Mouse (Mus musculus) lung, embryonic 16.5 days (tissue): ENCODE measurements around the gene Bicra. TPM values are rescaled to one million over a fixed set of nuclear protein-coding genes. Genes with fewer than 3 reads are reported as not detected.

Experiments
- ATAC-seq: fragments of 200-750 bp; cut with Nextera tagmentation; 2 replicates; pipeline ENCODE4 v1.8.0; 2017; ENCODE audit warnings: low read depth, mild to moderate bottlenecking, moderate library complexity
- H3K27ac ChIP-seq: fragments of 300-500 bp; sonication (generic); 2 replicates; pipeline ENCODE4 v1.5.1; 2014; ENCODE audit warnings: mild to moderate bottlenecking, control low read depth, low read length
- H3K27me3 ChIP-seq: fragments of 300-500 bp; sonication (generic); 2 replicates; pipeline ENCODE4 v1.6.1; 2014; ENCODE audit warnings: low read depth, low read length, mixed read lengths; ENCODE audit not compliant: control insufficient read depth, insufficient read depth
- H3K36me3 ChIP-seq: fragments of 300-500 bp; sonication (generic); 2 replicates; pipeline ENCODE4 v1.6.1; 2014; ENCODE audit warnings: low read length; ENCODE audit not compliant: control insufficient read depth, insufficient read depth
- H3K4me1 ChIP-seq: fragments of 300-500 bp; sonication (generic); replicated peaks from 2 replicates; pipeline ENCODE4 v1.6.1; 2014; ENCODE audit warnings: low read length, mixed read lengths; ENCODE audit not compliant: control insufficient read depth, insufficient read depth
- H3K4me2 ChIP-seq: fragments of 300-500 bp; sonication (generic); 2 replicates; pipeline ENCODE4 v1.6.1; 2014; ENCODE audit warnings: low read depth, low read length, control low read depth
- H3K4me3 ChIP-seq: fragments of 300-500 bp; sonication (generic); 2 replicates; pipeline ENCODE4 v1.5.1; 2014; ENCODE audit warnings: mild to moderate bottlenecking, low read length, control low read depth
- H3K9ac ChIP-seq: fragments of 300-500 bp; sonication (generic); 2 replicates; pipeline ENCODE4 v1.6.1; 2014; ENCODE audit warnings: low read length, control low read depth
- H3K9me3 ChIP-seq: fragments of 300-500 bp; sonication (generic); 2 replicates; pipeline ENCODE4 v1.6.1; 2016; ENCODE audit warnings: low read length; ENCODE audit not compliant: control insufficient read depth
- WGBS: fragments of 180-500 bp; shearing (Covaris S2); extraction: QIAGEN DNeasy Blood & Tissue Kit; methylation state at CpG from one replicate; pipeline ENCODE4 v1.1.7; 2014; 5-methylcytosine and 5-hydroxymethylcytosine counted together
- polyA plus RNA-seq: library from polyadenylated mRNA; unstranded; fragments of >200 nt; fragmentation: Nextera tagmentation; extraction: Ambion mirVana; gene quantifications from 2 replicates; pipeline ENCODE4 v1.2.1, GENCODE M21; 2015

Bicra gene
- polyA plus RNA-seq, 1 experiment from 2014 or later = 5.9 TPM

DNA sequence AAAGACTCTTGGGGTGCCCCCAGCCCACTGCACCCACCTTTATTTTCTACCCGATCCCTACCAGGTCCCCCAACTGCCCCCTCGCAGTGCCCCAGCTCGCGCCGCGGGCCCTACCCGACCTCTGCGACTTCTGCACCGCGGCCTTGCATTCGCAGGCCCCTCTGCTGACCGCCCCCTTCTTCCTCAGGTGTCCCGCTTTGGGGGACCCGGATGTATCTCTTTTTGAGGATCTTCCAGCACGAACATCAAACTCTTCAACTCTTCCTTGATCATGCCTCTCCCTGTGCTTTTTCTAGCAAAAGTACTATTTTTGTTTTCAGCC is 14.3 kb upstream of the Bicra start:
- ATAC-seq = no peak
- H3K27ac ChIP-seq = no peak overlapping the region

GRCm38 (mm10) chr7:16061219-16062098 is 13.7 kb upstream of the Bicra start, which contains the start of gene Zfp541:
Gene Zfp541 (plus strand): TSS chr7:16061814.
- Histone ChIP-seq H3K27ac (no peak within 1 kb of the TSS), H3K9ac (no peak within 1 kb of the TSS), H3K4me3 (no peak within 1 kb of the TSS), H3K36me3 (no peaks in the 10 kb centered on the region), H3K27me3 (peaks cover 19% of the 10 kb centered on the region), H3K4me1 (peaks cover 5% of the 10 kb centered on the region; the same call in 1 of the 2 replicates), H3K4me2 (peak within 1 kb of the TSS; percentile 29; the same call in 1 of the 2 replicates), H3K9me3 (peaks cover 9% of the 10 kb centered on the region)
- peak; percentile 34; the same call in 1 of the 2 replicates for ATAC-seq
- WGBS = 44% methylated on average over 55 of the region's 80 CpGs

More for the DNA sequence above, 14.3 kb upstream of the Bicra start:
- Histone ChIP-seq H3K4me1 (0 out of 2 replicates have a peak, but pooled peaks cover 2% of the 10 kb centered on the region), H3K9me3 (peaks cover 9% of the 10 kb centered on the region), H3K4me3 (no peak overlapping the region), H3K4me2 (no peak overlapping the region), H3K36me3 (no peaks in the 10 kb centered on the region), H3K27me3 (peaks cover 19% of the 10 kb centered on the region), H3K9ac (no peak overlapping the region)
- WGBS = 64% methylated on average over 15 of the region's 15 CpGs

- ATAC-seq = no peak
- H3K9ac ChIP-seq = no peak overlapping the region
- no peaks in the 10 kb centered on the region for H3K36me3 ChIP-seq
- no peak overlapping the region for H3K4me3 ChIP-seq
- H3K4me2 ChIP-seq = no peak overlapping the region
- H3K4me1 ChIP-seq = peaks cover 5% of the 10 kb centered on the region; the same call in 1 of the 2 replicates
- peaks cover 9% of the 10 kb centered on the region for H3K9me3 ChIP-seq
- WGBS = 26% methylated on average over 2 of the region's 2 CpGs
- H3K27ac ChIP-seq = no peak overlapping the region
- H3K27me3 ChIP-seq = peaks cover 19% of the 10 kb centered on the region
Measured at GRCm38 (mm10) chr7:16057136-16057534, 9.4 kb upstream of the Bicra start.

DNA sequence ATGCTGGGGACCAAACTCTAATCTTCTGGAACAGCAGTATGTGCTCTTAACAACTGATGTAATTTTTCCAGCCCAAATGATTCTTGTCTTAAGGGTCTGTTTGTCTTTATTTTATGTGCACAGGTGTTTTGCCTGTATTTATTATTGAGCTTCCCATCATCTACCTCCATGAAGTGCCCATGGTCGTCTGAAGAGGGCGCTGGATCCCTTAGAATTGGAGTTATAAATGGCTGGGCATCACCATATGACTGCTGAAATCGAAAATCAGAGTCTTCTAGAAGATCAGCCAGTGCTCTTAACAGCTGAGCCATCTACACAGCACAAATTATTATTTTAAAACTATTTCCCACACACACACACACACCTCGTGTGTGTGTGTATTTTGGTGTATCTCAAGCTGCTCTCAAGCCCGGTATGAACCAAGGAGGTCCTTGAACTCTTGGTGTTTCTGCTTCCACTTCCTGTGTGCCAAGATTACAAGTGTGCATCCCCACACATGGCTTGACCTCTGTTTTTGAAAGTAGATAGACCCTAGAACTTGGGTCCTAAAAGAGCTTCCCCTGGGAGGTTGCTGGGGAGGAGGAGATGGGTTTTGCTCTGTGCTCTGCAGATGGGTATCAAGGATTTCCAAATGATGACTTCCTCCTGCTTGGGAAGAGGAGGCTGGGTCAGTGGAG is 8.9 kb upstream of the Bicra start:
- no peak overlapping the region for H3K4me2 ChIP-seq
- WGBS = 9% methylated on average over 5 of the region's 5 CpGs
- peaks cover 14% of the 10 kb centered on the region for H3K27me3 ChIP-seq
- no peak overlapping the region for H3K9ac ChIP-seq
- no peak overlapping the region for H3K27ac ChIP-seq
- peaks cover 10% of the 10 kb centered on the region; the same call in 1 of the 2 replicates for H3K4me1 ChIP-seq
- peaks cover 6% of the 10 kb centered on the region for H3K9me3 ChIP-seq
- no peak overlapping the region for H3K4me3 ChIP-seq
- ATAC-seq = no peak
- H3K36me3 ChIP-seq = no peaks in the 10 kb centered on the region

DNA sequence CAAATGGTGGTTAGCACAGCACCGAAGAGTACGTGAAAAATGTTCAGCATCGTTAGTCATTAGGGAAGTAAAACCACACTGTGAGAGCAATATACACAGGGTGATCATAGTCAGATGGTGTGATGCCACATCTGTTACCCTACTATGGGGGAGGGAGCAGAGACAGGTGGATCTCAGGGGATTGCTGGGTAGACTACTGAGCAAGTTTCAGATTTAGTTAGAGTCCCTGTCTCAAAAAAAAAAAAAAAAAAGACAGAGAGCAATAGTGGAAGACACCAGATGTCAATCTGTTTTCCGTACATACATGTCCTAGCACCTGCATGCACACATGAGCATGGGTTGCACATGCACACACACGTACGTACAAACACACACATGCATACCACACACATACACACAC is 7.9 kb upstream of the Bicra start:
- Histone ChIP-seq H3K27ac (no peak overlapping the region), H3K9ac (no peak overlapping the region), H3K9me3 (no peaks in the 10 kb centered on the region), H3K4me3 (no peak overlapping the region), H3K36me3 (no peaks in the 10 kb centered on the region), H3K4me2 (no peak overlapping the region), H3K27me3 (peaks cover 6% of the 10 kb centered on the region; the same call in 1 of the 2 replicates), H3K4me1 (peaks cover 9% of the 10 kb centered on the region; the same call in 1 of the 2 replicates)
- WGBS = 82% methylated on average over 6 of the region's 6 CpGs
- no peak for ATAC-seq

DNA sequence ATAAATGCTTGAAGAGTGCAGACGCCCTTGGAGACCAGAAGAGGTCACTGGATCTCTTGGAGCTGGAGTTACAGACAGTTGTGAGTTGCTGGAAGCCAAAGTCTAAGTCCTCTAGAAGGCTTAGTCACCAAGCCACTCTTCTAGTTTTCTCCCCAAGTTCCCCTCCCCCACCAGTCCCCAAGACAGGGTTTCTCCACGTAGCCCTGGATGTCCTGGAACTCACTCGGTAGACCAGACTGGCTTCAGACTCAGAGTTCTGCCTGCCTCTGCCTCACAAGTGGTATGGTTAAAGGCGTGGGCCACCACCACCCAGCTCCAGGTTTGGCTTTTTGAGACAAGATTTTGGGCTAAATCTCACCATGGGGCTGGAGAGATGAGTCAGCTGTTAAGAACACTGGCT is 7.2 kb upstream of the Bicra start:
- H3K36me3 ChIP-seq = no peaks in the 10 kb centered on the region
- ATAC-seq = no peak
- no peak overlapping the region for H3K4me2 ChIP-seq
- 61% methylated on average over 4 of the region's 4 CpGs for WGBS
- H3K4me3 ChIP-seq = no peak overlapping the region
- H3K27me3 ChIP-seq = peaks cover 5% of the 10 kb centered on the region; the same call in 1 of the 2 replicates
- no peak overlapping the region for H3K27ac ChIP-seq
- H3K9ac ChIP-seq = no peak overlapping the region
- peaks cover 14% of the 10 kb centered on the region for H3K4me1 ChIP-seq
- H3K9me3 ChIP-seq = no peaks in the 10 kb centered on the region

- peaks cover 24% of the 10 kb centered on the region for H3K4me1 ChIP-seq
- peak; percentile 39 for ATAC-seq
- H3K4me3 ChIP-seq = peak overlapping the region; percentile 65
- WGBS = 7% methylated on average over 6 of the region's 6 CpGs
- no peaks in the 10 kb centered on the region for H3K9me3 ChIP-seq
- no peaks in the 10 kb centered on the region for H3K27me3 ChIP-seq
- no peak overlapping the region for H3K9ac ChIP-seq
- peak overlapping the region; percentile 81 for H3K27ac ChIP-seq
- peak overlapping the region; percentile 84 for H3K4me2 ChIP-seq
- H3K36me3 ChIP-seq = no peaks in the 10 kb centered on the region
Measured at GRCm38 (mm10) chr7:16053105-16053504, 5.4 kb upstream of the Bicra start.

DNA sequence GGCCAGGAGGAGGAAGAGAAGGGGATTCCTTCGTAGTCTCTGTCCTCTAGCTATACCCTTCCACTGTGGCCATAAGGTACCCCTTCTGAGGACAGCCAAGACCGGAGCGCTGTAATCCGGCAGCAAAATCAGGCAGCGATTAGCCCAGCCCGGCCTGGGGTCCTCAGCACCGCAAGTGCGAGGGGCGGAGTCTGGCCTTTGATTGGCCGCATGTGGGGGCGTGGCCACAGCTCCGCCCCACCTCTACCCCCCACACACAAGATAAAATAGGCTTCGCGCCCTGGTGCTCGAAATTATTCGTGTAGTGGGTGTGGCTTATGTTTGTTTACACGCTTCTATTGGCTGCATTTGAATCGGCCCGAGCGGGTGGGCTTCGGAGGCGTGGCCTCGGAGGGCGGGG is 5.0 kb upstream of the Bicra start:
- Histone ChIP-seq H3K9me3 (no peaks in the 10 kb centered on the region), H3K27ac (peak overlapping the region; percentile 86), H3K4me2 (peak overlapping the region; percentile 84), H3K4me3 (peak overlapping the region; percentile 65), H3K4me1 (peaks cover 24% of the 10 kb centered on the region), H3K36me3 (no peaks in the 10 kb centered on the region), H3K27me3 (no peaks in the 10 kb centered on the region), H3K9ac (peak overlapping the region; percentile 75)
- under 1% methylated on average over 24 of the region's 24 CpGs for WGBS
- peak; percentile 87 for ATAC-seq
